Mouse (Mus musculus) midbrain, embryonic 12.5 days (tissue): ENCODE results near the gene Sorcs2. TPM values are rescaled to one million over a fixed set of nuclear protein-coding genes. Genes with fewer than 3 reads are reported as not detected.

Experiments used
- ATAC-seq: fragments of 200-750 bp; cut with Nextera tagmentation; 2 replicates; pipeline ENCODE4 v1.8.0; 2017; ENCODE audit warnings: low read depth, moderate TSS enrichment, moderate library complexity; ENCODE audit not compliant: low FRiP score
- H3K27ac ChIP-seq: fragments of 300-500 bp; sonication (generic); replicated peaks from 2 replicates; pipeline ENCODE4 v1.5.1; 2016; ENCODE audit warnings: mild to moderate bottlenecking
- H3K27me3 ChIP-seq: fragments of 300-500 bp; sonication (generic); 2 replicates; pipeline ENCODE4 v1.6.1; 2016; ENCODE audit warnings: mild to moderate bottlenecking
- H3K36me3 ChIP-seq: fragments of 300-500 bp; sonication (generic); 2 replicates; pipeline ENCODE4 v1.6.1; 2016
- H3K4me1 ChIP-seq: fragments of 300-500 bp; sonication (generic); 2 replicates; pipeline ENCODE4 v1.6.1; 2016
- H3K4me2 ChIP-seq: fragments of 300-500 bp; sonication (generic); replicated peaks from 2 replicates; pipeline ENCODE4 v1.6.1; 2016; ENCODE audit warnings: mild to moderate bottlenecking, moderate library complexity
- H3K4me3 ChIP-seq: fragments of 300-500 bp; sonication (generic); 2 replicates; pipeline ENCODE4 v1.5.1; 2016; ENCODE audit warnings: mild to moderate bottlenecking
- H3K9ac ChIP-seq: fragments of 300-500 bp; sonication (generic); replicated peaks from 2 replicates; pipeline ENCODE4 v1.6.1; 2016; ENCODE audit warnings: mild to moderate bottlenecking, moderate library complexity
- H3K9me3 ChIP-seq: fragments of 300-500 bp; sonication (generic); 2 replicates; pipeline ENCODE4 v1.6.1; 2016; ENCODE audit warnings: mild to moderate bottlenecking
- WGBS: fragments of 180-500 bp; shearing (Covaris S2); methylation state at CpG from one replicate; pipeline ENCODE4 v1.1.7; 2016; 5-methylcytosine and 5-hydroxymethylcytosine counted together
- polyA plus RNA-seq: library from polyadenylated mRNA; unstranded; fragments of >200 nt; fragmentation: Nextera tagmentation; extraction: Ambion mirVana; gene quantifications from 2 replicates; pipeline ENCODE4 v1.2.1, GENCODE M21; 2016

Sorcs2 gene
- polyA plus RNA-seq, 1 experiment from 2014 or later: 13.2 TPM

DNA sequence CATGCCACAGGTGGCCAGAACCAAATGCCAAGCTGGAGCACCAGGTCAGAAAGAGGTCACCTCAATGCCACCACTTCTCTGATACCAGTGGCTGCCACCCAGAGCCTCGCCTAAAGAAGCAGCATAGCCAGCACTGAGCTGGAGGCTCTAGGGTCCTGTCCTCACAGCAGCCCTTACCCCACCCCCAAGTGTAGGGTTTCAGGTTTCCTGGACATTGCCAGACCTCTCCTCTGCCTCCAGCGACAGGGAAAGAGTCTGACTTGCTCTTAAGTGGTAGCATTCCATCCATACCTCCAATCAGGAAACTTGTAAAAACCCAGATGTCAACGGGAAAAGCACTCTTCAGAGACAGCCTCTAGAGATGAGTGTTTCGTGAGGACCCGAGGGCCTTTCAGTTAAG, 12.9 kb downstream of the Sorcs2 start:
- H3K9ac ChIP-seq: no peak overlapping the region
- H3K9me3 ChIP-seq: no peaks in the 10 kb centered on the region
- H3K27ac ChIP-seq: no peak overlapping the region
- H3K4me3 ChIP-seq: no peak overlapping the region
- no peak for ATAC-seq
- 42% methylated on average over 5 of the region's 5 CpGs for WGBS
- H3K36me3 ChIP-seq: no peaks in the 10 kb centered on the region
- H3K4me2 ChIP-seq: no peak overlapping the region
- peaks cover 61% of the 10 kb centered on the region for H3K27me3 ChIP-seq
- peaks cover 12% of the 10 kb centered on the region; the same call in 1 of the 2 replicates for H3K4me1 ChIP-seq

DNA sequence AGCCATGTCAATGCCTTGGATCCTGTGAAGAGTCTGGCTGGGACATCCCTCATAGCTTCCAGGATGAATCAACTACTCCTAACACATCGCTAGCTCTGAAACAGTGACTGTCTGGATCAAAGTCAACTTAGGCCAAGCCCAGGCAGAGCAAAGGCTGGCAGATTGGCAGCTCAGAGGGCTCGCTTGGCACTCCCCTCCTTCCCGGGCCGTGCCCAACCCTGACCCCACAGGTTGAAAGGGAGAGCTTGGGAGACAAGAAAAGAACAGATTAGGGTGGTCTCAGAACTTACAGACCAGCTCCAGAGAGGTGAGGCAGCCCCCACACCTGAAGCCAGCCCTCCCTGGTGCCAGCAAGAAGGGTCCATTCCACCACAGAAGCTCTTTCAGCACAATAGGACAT, 14.5 kb downstream of the Sorcs2 start:
- no peak for ATAC-seq
- Histone ChIP-seq H3K27ac (no peak overlapping the region), H3K27me3 (peaks cover 70% of the 10 kb centered on the region)

GRCm38 (mm10) chr5:36382721-36383120, 15.2 kb downstream of the Sorcs2 start:
- H3K36me3 ChIP-seq: no peaks in the 10 kb centered on the region
- H3K4me3 ChIP-seq: no peak overlapping the region
- no peaks in the 10 kb centered on the region for H3K9me3 ChIP-seq
- no peak overlapping the region for H3K27ac ChIP-seq
- peak; percentile 41; the same call in 1 of the 2 replicates for ATAC-seq
- 57% methylated on average over 4 of the region's 4 CpGs for WGBS
- H3K27me3 ChIP-seq: peaks cover 74% of the 10 kb centered on the region
- no peak overlapping the region for H3K9ac ChIP-seq
- peaks cover 11% of the 10 kb centered on the region; the same call in 1 of the 2 replicates for H3K4me1 ChIP-seq
- no peak overlapping the region for H3K4me2 ChIP-seq

More for the DNA sequence above, 14.5 kb downstream of the Sorcs2 start:
- peaks cover 9% of the 10 kb centered on the region; the same call in 1 of the 2 replicates for H3K4me1 ChIP-seq
- H3K9ac ChIP-seq: no peak overlapping the region
- H3K36me3 ChIP-seq: no peaks in the 10 kb centered on the region
- WGBS: 93% methylated on average over 4 of the region's 4 CpGs
- no peaks in the 10 kb centered on the region for H3K9me3 ChIP-seq
- no peak overlapping the region for H3K4me2 ChIP-seq
- no peak overlapping the region for H3K4me3 ChIP-seq

DNA sequence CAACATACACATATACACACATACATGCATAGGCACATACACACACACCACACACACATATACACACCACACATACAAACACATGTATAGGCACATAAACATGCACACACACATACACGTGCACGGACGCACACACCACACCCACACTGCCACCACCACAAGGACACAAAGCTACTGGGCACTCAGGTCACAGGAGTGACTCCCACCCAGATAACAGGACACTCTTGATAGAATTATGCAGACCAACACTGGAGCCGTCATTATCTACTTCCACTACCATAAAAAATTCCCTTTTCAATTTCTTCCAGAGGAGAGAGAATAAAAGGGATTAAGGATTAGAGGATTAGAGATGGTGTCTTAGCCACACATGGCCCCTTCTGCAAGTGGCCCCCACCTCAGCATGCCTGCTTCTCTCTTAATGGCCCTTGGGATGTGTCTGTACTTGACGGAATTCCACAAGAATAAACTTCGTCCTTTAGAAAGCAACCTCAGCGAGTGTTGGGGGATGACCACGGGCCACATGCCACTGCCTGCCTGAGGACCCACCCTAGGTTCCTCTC, 15.7 kb downstream of the Sorcs2 start:
- H3K27me3 ChIP-seq: peaks cover 76% of the 10 kb centered on the region
- H3K9me3 ChIP-seq: no peaks in the 10 kb centered on the region
- no peak overlapping the region for H3K4me2 ChIP-seq
- H3K4me3 ChIP-seq: no peak overlapping the region
- H3K4me1 ChIP-seq: peaks cover 14% of the 10 kb centered on the region; the same call in 1 of the 2 replicates
- no peak overlapping the region for H3K27ac ChIP-seq
- peak; percentile 10; the same call in 1 of the 2 replicates for ATAC-seq
- H3K36me3 ChIP-seq: no peaks in the 10 kb centered on the region
- WGBS: 20% methylated on average over 8 of the region's 8 CpGs
- H3K9ac ChIP-seq: no peak overlapping the region

DNA sequence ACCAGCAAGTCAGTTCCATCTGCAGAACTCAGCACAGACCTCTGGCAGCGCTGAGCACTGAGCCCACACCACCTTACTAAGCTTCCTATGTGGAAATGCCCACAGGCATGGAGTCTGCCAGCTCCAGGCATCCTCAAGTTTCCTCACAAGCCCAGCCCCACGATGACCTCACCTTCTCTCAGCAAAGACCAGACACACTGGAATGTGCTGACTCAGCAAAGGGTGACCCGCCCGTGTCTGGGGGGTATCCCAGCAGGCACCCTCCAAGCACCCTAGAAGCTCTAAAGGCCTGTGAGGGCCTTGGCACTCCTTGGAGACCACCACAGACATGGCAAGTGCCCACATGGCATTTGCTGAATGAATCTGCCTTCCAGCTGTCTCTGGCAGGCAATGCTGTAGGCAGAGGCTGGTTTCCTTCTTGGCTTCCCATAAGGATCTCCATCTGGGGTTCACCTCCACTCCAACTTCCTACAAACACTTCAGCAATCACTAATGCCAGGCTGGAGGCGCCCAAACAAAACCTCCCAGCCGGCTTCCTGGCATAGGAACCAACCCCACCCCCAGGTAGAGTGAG, 17.9 kb downstream of the Sorcs2 start:
- Histone ChIP-seq H3K9me3 (no peaks in the 10 kb centered on the region), H3K27me3 (peaks cover 72% of the 10 kb centered on the region), H3K4me2 (no peak overlapping the region), H3K4me3 (no peak overlapping the region), H3K27ac (no peak overlapping the region), H3K9ac (no peak overlapping the region), H3K4me1 (peaks cover 20% of the 10 kb centered on the region; the same call in 1 of the 2 replicates), H3K36me3 (no peaks in the 10 kb centered on the region)
- 90% methylated on average over 6 of the region's 6 CpGs for WGBS
- ATAC-seq: no peak

DNA sequence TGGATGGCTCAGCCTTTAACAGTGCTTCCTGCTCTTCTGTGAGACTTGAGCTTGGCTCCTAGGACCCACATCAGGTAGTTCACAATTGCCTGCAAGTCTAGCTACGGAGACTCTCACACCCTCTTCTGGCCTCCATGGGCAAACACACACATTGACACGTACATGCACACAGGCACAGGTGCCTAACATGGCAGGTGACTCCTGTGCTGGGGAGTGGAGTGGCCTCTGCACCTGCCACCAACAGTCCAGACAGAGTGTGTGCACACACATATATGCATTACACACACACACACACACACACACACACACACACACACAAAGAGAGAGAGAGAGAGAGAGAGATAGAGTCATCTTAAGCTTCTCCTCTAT, 19.6 kb downstream of the Sorcs2 start:
- Histone ChIP-seq H3K4me1 (peaks cover 34% of the 10 kb centered on the region), H3K9me3 (no peaks in the 10 kb centered on the region), H3K36me3 (no peaks in the 10 kb centered on the region), H3K27ac (no peak overlapping the region), H3K4me2 (no peak overlapping the region), H3K9ac (no peak overlapping the region), H3K4me3 (no peak overlapping the region), H3K27me3 (peaks cover 56% of the 10 kb centered on the region)
- no peak for ATAC-seq
- WGBS: 93% methylated on average over 2 of the region's 2 CpGs

GRCm38 (mm10) chr5:36377456-36378369, 20.2 kb downstream of the Sorcs2 start:
- Histone ChIP-seq H3K9ac (no peak overlapping the region), H3K36me3 (no peaks in the 10 kb centered on the region), H3K4me1 (peaks cover 40% of the 10 kb centered on the region), H3K4me3 (no peak overlapping the region), H3K27me3 (peaks cover 53% of the 10 kb centered on the region), H3K27ac (no peak overlapping the region), H3K9me3 (no peaks in the 10 kb centered on the region), H3K4me2 (no peak overlapping the region)
- WGBS: 89% methylated on average over 8 of the region's 8 CpGs
- no peak for ATAC-seq

DNA sequence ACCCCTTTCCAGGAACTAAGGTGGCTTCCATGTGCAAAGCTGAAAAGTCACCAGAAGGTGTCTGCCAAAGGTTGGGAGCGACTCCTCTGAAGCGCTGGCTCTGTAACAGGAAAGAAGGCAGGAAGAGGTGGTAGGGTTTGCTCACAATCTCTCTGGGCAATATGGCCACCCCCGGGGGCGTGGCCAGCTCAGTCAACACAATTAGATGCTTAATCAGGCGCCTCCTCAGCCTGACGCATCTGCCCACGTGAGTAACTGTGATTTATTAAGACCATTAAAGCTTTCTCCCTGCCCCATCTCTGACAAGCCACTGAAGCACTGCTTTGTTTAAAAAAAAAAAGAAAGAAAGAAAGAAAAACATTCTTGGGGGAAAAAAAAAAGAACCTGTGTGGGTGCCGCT, 22.1 kb downstream of the Sorcs2 start:
- no peaks in the 10 kb centered on the region for H3K36me3 ChIP-seq
- no peak for ATAC-seq
- peaks cover 33% of the 10 kb centered on the region for H3K4me1 ChIP-seq
- 66% methylated on average over 8 of the region's 8 CpGs for WGBS
- no peak overlapping the region for H3K9ac ChIP-seq
- H3K4me2 ChIP-seq: no peak overlapping the region
- H3K27ac ChIP-seq: no peak overlapping the region
- H3K27me3 ChIP-seq: peaks cover 52% of the 10 kb centered on the region
- no peaks in the 10 kb centered on the region for H3K9me3 ChIP-seq
- no peak overlapping the region for H3K4me3 ChIP-seq

- H3K9me3 ChIP-seq: no peaks in the 10 kb centered on the region
- H3K27me3 ChIP-seq: peaks cover 40% of the 10 kb centered on the region
- H3K4me1 ChIP-seq: peaks cover 37% of the 10 kb centered on the region
- ATAC-seq: no peak
- WGBS: 55% methylated on average over 19 of the region's 19 CpGs
- H3K9ac ChIP-seq: 0 out of 2 replicates have a peak overlapping the region, but pooled peaks have one; percentile 8
- H3K36me3 ChIP-seq: no peaks in the 10 kb centered on the region
- H3K27ac ChIP-seq: no peak overlapping the region
- H3K4me3 ChIP-seq: no peak overlapping the region
- H3K4me2 ChIP-seq: no peak overlapping the region
These were observed 23.5 kb downstream of the Sorcs2 start for GRCm38 (mm10) chr5:36374221-36375050.

DNA sequence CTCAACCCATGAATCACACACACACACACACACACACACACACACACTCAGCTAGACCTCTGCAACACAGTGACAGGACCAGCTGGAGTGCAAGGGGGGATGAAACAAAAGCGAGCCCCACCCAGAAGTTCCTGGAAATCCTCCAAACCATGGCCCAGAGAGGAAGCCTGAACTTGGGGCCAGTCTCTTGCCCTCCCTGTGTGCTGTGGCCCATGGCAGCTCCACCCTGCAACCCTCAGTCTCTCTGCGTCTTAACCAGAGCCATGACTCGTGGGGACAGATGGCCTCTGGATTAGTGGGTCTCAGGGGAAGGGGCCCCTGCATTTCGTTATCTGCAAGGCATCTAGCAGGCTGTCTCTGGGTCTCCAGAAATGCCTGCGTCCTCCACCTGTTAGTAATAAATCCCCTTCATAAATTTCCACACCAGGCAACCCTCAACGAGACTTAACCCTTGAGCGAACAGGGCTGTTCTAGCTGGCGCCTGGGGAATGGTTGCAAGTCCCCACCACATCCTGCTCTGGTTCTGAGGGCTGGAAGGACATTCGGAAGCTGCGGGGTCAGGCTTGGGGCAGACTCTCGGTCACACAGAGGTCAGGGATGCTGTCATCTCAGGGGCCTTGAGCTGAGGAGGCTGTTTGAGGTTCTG, 24.6 kb downstream of the Sorcs2 start:
- H3K4me3 ChIP-seq: no peak overlapping the region
- peak; percentile 27; the same call in 1 of the 2 replicates for ATAC-seq
- H3K9ac ChIP-seq: no peak overlapping the region
- H3K27ac ChIP-seq: no peak overlapping the region
- H3K27me3 ChIP-seq: peaks cover 30% of the 10 kb centered on the region
- no peak overlapping the region for H3K4me2 ChIP-seq
- H3K36me3 ChIP-seq: no peaks in the 10 kb centered on the region
- H3K4me1 ChIP-seq: peaks cover 47% of the 10 kb centered on the region
- H3K9me3 ChIP-seq: no peaks in the 10 kb centered on the region
- 38% methylated on average over 11 of the region's 11 CpGs for WGBS

GRCm38 (mm10) chr5:36371731-36372130, 26.2 kb downstream of the Sorcs2 start:
- Histone ChIP-seq H3K27me3 (peaks cover 21% of the 10 kb centered on the region), H3K4me3 (no peak overlapping the region), H3K27ac (no peak overlapping the region), H3K9me3 (no peaks in the 10 kb centered on the region), H3K9ac (no peak overlapping the region), H3K36me3 (no peaks in the 10 kb centered on the region), H3K4me2 (no peak overlapping the region), H3K4me1 (peaks cover 49% of the 10 kb centered on the region)
- ATAC-seq: no peak
- 80% methylated on average over 5 of the region's 5 CpGs for WGBS
